Mouse (Mus musculus) spleen, adult 2 months (tissue): ENCODE measurements at regions not wholly inside any gene's neighbourhood (a gene's known extent, or its start where the extent isn't known, plus 50 kb on each side); places are given as distances from the start of the nearest gene placed in this dataset.

Experiments used
- CTCF ChIP-seq: fragments of 200-500 bp; IDR thresholded peaks from 2 replicates; pipeline ENCODE4 v1.5.1; 2011; ENCODE audit warnings: mild to moderate bottlenecking, inconsistent platforms; ENCODE audit not compliant: insufficient read depth, insufficient read length, insufficient replicate concordance; ENCODE audit errors: extremely low read depth
- POLR2A ChIP-seq: fragments of 200-500 bp; IDR thresholded peaks from 2 replicates; pipeline ENCODE4 v1.6.1; 2011; ENCODE audit warnings: low read depth, low read length, inconsistent platforms

- TF ChIP-seq CTCF (no peak), POLR2A (no peak)
These were observed 365.5 kb upstream of the Slc35b3 start for GRCm38 (mm10) chr13:39326176-39326575.
